Mouse (Mus musculus): ENCODE data around the gene Pitpnc1. TPM values are rescaled to one million over a fixed set of nuclear protein-coding genes. Genes with fewer than 3 reads are reported as not detected.

Pitpnc1 gene
- polyA plus RNA-seq, 1 experiment, result 2.4 TPM

DNA sequence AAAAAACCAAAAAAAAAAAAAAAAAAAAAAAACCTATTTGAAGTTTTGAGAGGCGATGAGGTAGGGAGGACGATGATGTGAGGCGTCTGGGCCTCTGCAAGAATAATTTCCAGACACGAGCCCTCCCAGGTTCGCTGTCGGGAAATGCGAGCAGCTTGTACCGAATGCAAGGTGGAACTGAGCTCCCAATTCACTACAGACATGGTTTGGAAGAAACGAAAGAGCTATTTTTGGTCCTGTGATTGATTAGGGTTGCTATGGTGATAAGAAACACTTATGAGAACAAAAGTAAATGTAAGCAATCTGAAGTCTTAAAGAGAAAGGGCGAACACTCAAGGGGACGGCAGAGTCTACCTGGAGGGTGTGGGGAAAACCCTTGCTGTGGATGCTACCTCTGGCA, 164.3 kb downstream of the Pitpnc1 start:
- DNase-seq (ENCODE audit: low read depth, low spot score), result no peak
- 82% methylated on average over 11 of the region's 11 CpGs for WGBS

- no peak for DNase-seq (ENCODE audit: low read depth, low spot score)
- 89% methylated on average over 4 of the region's 4 CpGs for WGBS
Measured at GRCm38 (mm10) chr11:107302141-107302540, 168.4 kb downstream of the Pitpnc1 start.

GRCm38 (mm10) chr11:107300235-107300634, 170.3 kb downstream of the Pitpnc1 start:
- no peak for DNase-seq (ENCODE audit: low read depth, low spot score)

DNA sequence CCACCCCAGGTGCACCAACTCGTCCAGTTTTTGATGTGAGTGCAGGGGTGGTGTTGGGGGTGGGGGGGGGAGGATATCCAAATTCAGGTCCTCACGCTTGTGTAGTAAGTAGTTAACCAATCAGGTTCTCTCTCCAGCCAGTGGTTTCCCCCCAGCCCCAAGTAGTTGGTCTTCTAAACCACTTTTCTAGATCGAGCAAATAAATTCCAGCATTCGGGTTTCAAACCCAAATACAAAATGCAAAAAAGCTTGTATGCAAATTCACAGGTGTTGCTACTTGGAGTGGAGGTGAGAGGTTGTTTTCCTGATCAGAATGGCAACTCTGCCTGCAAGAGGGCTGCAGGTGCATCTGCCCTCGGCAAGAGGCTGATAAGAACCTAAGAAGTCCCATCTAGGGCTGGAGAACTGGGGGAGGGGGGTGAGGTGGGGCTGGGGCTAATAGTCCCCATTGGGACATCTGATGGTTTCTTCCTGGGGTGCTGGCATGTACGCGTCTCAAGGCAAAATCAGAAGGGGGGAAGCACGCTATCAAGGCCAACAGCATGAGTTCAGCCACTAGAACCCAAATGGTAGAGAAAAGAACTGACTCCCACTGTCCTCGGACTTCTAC, 170.9 kb downstream of the Pitpnc1 start:
- WGBS, result 79% methylated on average over 9 of the region's 9 CpGs
- no peak for DNase-seq (ENCODE audit: low read depth, low spot score)

GRCm38 (mm10) chr11:107296176-107296575, 174.3 kb downstream of the Pitpnc1 start:
- DNase-seq (ENCODE audit: low read depth, low spot score), result no peak
- WGBS, result 82% methylated on average over 4 of the region's 4 CpGs

- no peak for DNase-seq (ENCODE audit: low read depth, low spot score)
- 31% methylated on average over 13 of the region's 13 CpGs for WGBS
Measured at GRCm38 (mm10) chr11:107292036-107292435, 178.5 kb downstream of the Pitpnc1 start.

GRCm38 (mm10) chr11:107288186-107288563, 182.3 kb downstream of the Pitpnc1 start:
- WGBS, result 95% methylated on average over 2 of the region's 2 CpGs
- no peak for DNase-seq (ENCODE audit: low read depth, low spot score)

DNA sequence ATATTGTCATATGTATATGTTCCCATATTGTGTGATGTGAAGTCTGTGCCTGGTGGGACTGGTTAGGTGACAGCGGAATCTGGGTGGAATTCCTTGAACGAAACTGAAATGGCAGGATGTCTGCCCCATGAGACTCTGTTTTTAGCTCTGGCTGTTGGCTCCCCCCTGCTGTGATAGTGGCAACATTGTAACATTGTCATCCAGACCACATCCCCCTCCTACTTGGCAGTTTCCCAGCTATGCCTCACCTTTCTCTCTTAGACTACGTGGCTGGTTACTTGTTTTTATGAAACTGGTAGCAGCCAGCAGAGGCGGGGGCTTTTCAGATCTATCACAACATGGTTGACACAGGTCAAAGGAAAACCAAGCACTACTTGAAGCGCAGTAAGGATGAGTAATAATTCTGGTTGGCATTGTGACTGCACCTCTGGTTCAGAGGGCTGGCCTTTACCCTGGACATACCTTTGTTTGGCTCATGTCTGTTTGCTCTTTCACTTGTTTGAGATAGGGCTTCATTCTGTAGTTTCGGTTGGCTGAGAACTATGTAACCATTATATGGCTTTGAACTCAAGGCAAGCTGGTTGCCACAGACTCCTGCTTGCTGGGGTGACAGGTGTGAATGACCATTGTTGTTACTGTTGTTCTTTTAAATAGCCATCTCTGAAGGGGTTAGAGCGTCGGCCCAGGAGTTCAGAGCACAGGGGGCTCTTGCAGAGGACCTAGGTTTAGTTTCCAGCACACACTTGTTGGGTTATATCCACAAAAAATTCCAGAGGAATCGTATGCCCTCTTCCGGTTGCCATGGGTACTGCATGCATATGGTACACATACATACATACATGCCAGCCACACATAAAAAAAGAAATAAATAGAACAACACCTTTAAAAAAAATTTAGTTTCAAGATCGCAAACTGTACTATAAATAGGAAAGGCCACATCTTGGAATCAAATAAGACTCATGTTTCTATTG, 183.0 kb downstream of the Pitpnc1 start:
- DNase-seq (ENCODE audit: low read depth, low spot score), result no peak
- WGBS, result 64% methylated on average over 11 of the region's 11 CpGs

GRCm38 (mm10) chr11:107285731-107286130, 184.8 kb downstream of the Pitpnc1 start:
- WGBS, result 70% methylated on average over 7 of the region's 7 CpGs

GRCm38 (mm10) chr11:107283632-107284031, 186.9 kb downstream of the Pitpnc1 start:
- 94% methylated on average over 3 of the region's 3 CpGs for WGBS
- no peak for DNase-seq (ENCODE audit: low read depth, low spot score)

More at GRCm38 (mm10) chr11:107285731-107286130, 184.8 kb downstream of the Pitpnc1 start:
- DNase-seq (ENCODE audit: low read depth, low spot score), result no peak

- 92% methylated on average over 7 of the region's 7 CpGs for WGBS
- DNase-seq (ENCODE audit: low read depth, low spot score), result no peak
Measured at GRCm38 (mm10) chr11:107282481-107282880, 188.0 kb downstream of the Pitpnc1 start.

DNA sequence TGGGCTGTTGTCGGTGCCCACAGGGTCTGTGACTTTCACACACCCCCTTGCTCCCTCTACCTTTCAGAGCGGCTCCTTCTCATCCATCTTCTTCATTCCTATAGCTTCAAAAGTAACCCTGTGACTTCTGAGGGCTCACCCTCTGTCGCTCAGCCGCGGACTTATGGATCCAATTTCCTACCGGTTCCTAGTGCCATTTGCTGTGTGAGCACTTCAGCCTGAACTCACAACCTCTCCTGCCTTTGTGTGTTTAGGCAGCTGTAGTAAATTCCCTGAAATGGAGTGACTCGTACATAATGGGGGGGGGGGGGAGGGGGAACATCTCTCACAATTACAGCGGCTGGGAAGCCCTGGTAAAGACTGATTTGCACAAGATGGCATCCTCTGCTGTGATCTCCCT, 191.2 kb downstream of the Pitpnc1 start:
- 55% methylated on average over 8 of the region's 8 CpGs for WGBS

GRCm38 (mm10) chr11:107276898-107277297, 193.6 kb downstream of the Pitpnc1 start:
- WGBS, result 58% methylated on average over 7 of the region's 7 CpGs
- no peak for DNase-seq (ENCODE audit: low read depth, low spot score)

More for the DNA sequence above, 191.2 kb downstream of the Pitpnc1 start:
- DNase-seq (ENCODE audit: low read depth, low spot score), result no peak

GRCm38 (mm10) chr11:107276337-107276736, 194.2 kb downstream of the Pitpnc1 start:
- 81% methylated on average over 3 of the region's 3 CpGs for WGBS
- DNase-seq (ENCODE audit: low read depth, low spot score), result no peak

- peak; percentile 16 for DNase-seq (ENCODE audit: low read depth, low spot score)
- 26% methylated on average over 6 of the region's 6 CpGs for WGBS
Measured at GRCm38 (mm10) chr11:107275902-107276301, 194.6 kb downstream of the Pitpnc1 start.

- WGBS, result 80% methylated on average over 9 of the region's 9 CpGs
- DNase-seq (ENCODE audit: low read depth, low spot score), result no peak
Measured at GRCm38 (mm10) chr11:107274206-107274605, 196.3 kb downstream of the Pitpnc1 start.

DNA sequence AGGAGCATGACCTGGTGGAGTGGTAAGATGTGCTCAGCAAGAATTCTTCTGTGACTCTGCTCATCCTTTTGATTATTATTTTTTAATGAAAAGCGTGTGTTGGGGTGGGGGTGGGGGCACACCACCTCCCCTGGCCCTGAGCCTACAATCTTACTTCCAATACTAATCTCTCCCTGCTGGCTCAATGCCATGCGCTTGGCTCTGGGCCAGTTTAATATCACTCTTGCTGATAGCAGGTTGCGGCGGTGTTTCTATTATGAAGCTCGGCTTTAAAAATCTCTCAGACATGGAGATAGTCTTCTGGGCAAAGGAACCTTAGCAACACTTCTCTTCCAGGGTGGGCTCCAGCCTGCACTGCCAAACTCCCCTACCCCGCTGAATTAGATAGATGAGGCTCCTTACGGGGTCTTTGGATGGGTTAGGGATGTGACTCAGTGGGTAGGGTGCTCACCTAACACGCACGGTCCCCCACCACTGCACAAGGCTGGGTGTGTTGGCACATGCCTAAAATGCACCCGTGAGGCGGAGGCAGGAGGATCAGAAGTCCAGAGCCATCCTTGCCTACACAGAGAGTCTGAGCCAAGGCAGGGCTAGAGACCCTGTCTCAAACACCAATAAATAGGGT, 198.0 kb downstream of the Pitpnc1 start:
- WGBS, result 53% methylated on average over 11 of the region's 11 CpGs
- no peak for DNase-seq (ENCODE audit: low read depth, low spot score)

DNA sequence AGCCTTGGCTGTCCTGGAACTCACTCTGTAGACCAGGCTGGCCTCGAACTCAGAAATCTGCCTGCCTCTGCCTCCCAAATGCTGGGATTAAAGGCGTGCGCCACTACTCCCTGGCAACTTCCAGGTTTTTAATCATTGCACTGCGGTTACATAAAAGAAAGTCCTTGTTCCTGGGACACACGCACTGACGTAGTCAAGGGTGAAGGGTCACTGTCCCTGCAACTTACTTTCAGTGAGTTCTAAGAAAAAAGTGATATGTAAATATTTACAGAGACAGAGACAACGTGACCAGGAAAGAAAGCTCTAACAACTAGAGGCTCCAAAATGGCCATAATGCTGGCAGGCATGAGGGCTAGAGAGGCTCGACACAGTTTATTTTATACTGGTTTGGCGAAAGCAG, 199.9 kb downstream of the Pitpnc1 start:
- DNase-seq (ENCODE audit: low read depth, low spot score), result no peak
- WGBS, result 62% methylated on average over 9 of the region's 9 CpGs

DNA sequence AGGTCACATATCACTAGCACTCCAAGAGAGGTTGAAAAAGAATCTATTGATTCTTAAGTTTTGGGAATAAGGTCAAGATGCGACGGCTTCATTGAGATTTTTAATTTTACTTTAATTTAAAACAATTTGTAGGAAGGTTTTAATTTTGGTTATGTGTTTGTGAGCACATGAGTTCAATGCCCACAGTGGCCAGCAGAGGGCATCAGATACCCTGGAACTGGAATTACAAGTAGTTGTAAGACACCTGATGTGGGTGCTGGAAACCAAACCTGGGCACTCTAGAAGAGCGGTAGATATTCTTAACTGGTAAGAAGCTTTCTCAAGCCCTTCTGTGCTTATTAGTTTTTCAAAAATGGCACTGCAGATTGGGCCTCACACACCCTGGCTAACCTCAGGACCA, 203.0 kb downstream of the Pitpnc1 start:
- DNase-seq (ENCODE audit: low read depth, low spot score), result no peak
- 97% methylated on average over 3 of the region's 3 CpGs for WGBS

DNA sequence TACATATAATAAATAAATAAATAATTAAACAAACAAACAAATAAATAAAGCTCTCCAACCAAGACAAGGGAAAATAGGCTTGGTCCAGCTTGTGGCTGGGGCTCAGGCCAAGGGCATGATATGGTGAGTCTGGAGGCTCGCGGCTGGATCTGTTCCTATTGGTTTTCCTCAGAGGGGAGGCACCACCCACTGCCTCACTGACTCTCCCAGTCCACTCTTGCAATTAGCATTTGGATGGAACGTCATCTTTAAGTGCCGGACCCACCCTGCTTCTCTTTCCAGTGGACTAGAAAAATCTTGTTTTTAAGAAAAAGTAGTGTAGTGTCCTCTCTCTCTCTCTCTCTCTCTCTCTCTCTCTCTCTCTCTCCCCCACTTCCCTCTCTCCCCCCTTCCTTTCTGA, 204.6 kb downstream of the Pitpnc1 start:
- DNase-seq (ENCODE audit: low read depth, low spot score), result no peak
- WGBS, result 88% methylated on average over 4 of the region's 4 CpGs

Data from large intestine, adult 2 months (tissue).